Mouse (Mus musculus) layer of hippocampus, adult 9-11 months (tissue): ENCODE results near the gene Fibcd1.

Experiments
- DNase-seq: peaks from one replicate; pipeline ENCODE4 v3.0.0; 2022

The Fibcd1 gene

DNA sequence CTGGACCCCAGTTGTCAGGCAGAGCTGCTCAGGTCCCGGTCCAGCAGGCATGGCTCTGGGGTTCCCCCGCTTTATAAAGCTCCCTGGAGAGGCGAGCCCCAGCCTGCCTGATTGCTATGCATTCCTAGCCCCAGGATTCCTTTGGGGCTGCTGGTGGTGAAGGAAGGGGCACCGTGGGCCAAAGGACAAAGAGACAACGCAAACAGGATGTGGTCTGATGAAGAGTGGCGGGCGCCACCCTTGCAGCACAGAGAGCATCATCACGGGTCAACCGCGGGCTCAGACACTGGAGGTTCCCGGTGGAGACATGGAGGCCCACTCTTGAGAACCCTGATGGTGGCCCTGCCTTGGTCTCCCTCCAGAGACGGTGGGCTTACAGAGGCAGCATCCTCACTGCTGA, 35.4 kb downstream of the Fibcd1 start, which contains the start of gene Qrfp:
Qrfp (minus strand) TSS at position 137 of the 400 bp plus-strand sequence.
- no peak for DNase-seq

- no peak for DNase-seq
Measured at GRCm38 (mm10) chr2:31809358-31809740, 36.5 kb downstream of the Fibcd1 start.

DNA sequence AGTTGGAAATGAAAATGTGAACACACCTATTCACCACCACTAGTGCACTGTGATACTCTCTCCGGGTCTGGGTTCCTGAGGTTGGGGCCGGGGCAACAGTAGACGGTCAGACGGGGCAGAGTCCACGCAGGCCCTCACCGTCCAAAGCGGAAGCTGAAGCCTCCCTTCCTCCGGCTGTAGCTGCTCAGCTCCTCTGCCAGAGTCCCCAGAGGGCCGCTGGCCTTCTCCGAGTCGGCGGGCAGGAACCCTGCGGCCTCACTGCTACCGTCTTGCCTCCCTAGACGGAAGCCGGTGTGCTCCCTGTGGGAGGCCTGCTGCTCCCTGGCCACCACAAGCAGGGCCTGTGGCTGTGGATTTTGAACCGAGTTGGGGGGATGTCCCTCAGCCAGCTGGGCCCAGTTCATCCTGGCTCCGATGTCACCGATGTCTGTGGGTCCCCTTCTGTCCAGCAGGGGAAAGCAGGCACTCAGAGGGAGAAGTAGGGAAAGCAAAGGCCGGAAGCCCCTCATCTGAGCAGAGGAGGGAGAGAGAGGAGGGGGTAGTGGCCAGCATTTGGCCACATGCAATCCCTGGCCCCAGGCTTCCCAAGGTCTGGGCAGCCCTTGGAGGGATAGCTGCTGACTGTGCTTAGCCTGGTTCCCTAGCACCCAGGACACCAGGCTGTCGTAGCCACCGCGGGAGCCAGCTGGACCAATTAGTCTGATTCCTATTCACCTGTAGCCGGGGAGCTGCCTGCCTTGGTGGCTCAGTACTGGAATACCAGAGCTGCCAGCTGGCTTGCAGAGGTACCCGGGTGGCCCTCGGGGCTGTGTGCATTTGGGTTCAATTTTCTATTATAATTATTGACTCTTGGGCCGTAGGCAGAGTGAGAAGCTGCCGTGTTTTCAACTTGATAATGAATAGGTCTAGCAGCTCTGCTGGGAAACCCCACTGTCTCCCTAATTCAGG, 37.1 kb downstream of the Fibcd1 start:
- DNase-seq: no peak

- DNase-seq: no peak
Measured at GRCm38 (mm10) chr2:31806639-31807382, 39.0 kb downstream of the Fibcd1 start.

GRCm38 (mm10) chr2:31803480-31803879, 42.3 kb downstream of the Fibcd1 start:
- DNase-seq: peak; percentile 51

DNA sequence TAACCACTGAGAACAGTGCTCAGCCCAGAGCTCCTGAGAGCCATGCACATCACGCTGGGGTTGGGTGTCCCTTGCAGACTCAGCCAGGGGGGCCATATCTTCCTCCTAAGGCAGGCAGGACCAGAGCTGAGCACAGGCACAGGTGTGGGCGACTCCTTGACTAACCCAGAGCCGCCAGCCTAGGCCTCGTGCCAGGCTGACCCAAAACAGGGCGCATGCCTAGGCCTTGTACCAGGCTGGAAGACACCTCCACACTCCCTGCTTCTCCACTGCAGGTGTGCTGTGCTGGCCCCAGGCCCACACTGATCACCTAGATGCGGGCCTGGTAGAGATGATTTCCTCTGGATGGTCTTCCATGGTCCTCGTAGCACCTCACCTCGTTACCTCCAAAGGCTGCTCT, 43.0 kb downstream of the Fibcd1 start:
- DNase-seq: no peak

GRCm38 (mm10) chr2:31801416-31801815, 44.4 kb downstream of the Fibcd1 start:
- DNase-seq: no peak

GRCm38 (mm10) chr2:31796943-31797342, 48.9 kb downstream of the Fibcd1 start:
- no peak for DNase-seq

DNA sequence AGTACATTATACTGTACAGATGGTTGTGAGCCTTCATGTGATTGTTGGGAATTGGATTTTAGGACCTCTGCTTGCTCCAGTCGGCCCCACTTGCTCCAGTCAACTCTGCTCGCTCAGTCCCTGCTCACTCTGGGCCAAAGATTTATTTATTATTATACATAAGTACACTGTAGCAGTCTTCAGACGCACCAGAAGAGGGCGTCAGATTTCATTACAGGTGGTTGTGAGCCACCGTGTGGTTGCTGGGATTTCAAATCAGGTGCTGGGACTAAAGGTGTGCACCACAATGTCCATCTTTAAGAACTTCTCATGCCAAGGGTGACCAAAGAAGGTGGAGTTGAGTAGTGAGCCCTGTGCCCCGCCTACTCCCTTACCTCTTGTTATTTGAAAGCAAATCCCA, 53.2 kb downstream of the Fibcd1 start:
- no peak for DNase-seq

DNA sequence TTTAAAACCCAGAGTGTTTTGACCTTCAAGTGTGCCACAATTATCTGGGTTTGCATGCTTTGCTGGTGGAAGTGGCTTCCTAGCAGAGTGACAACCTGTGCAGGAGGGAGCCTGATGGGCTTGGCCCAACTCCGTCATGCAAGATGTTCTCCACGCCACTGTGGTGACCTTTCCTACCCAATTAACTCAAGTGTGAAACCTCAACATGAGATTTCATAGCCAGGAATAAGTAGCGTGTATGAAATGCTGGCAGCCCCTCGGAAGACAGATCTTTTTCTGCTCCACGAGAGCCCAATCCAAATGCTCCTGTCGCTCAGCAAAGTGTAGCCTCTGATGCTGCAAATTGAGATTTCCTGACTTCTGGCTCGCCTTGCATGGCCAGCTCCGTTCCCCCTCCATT, 54.5 kb downstream of the Fibcd1 start:
- DNase-seq: no peak

GRCm38 (mm10) chr2:31790728-31791251, 55.0 kb downstream of the Fibcd1 start:
- no peak for DNase-seq

DNA sequence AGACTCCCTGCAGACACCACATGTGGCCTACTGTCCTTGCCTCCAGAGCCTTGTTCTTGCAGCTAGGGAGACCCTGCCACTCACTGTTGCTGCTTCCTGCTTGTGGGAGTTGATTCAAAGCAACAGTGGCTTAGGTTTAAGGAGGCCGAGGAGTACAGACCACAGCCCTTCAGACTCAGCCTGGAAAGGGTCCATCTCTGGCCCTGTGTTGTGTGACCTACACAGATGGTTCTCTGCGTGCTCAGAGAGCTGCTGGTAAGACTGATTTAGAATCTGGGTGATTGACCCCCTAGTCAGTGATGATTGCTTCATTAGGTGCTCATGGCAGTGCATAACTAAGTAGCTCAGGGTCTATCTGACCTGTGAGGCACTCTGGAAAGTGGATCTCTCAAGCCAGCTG, 56.6 kb downstream of the Fibcd1 start:
- DNase-seq: no peak

DNA sequence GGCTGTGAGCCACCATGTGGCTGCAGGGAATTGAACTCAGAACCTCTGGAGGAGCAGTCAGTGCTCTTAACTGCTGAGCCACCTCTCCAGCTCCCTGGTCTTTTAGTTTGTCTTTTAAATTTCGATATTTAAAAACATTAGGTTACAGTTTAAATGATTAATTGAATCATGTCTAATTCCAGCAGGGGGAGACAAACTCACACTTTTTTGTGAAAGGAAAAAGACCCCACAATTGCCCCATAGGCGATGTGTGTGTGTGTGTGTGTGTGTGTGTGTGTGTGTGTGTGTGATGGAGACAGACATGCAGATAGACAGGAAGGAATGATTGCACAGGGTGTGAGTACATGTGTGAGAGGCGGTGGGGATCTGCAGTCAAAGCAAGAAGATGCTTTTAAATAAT, 57.6 kb downstream of the Fibcd1 start:
- no peak for DNase-seq

GRCm38 (mm10) chr2:31787029-31787428, 58.8 kb downstream of the Fibcd1 start:
- DNase-seq: peak; percentile 55

- DNase-seq: peak; percentile 86
Measured at GRCm38 (mm10) chr2:31785074-31785473, 60.7 kb downstream of the Fibcd1 start.

- no peak for DNase-seq
Measured at GRCm38 (mm10) chr2:31782958-31783602, 62.7 kb downstream of the Fibcd1 start.

DNA sequence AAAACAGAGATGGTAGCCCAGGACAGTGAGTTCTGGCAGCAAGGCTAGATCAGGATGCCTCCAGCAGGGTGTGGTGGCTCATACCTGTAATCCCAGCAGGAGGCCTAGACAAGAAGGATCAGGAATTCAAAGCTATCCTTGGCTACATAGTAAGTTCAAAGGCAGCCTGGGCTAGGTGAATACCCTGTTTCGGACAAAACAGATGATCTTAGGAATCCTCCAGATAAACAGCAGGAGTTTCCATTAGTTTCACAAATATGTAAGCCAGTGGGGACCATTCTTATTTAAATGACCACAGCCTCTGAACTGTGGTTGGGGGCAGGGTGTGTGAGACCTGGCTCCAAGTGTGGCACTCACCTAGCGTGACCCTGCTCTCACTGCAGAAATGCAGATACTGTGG, 66.5 kb downstream of the Fibcd1 start:
- no peak for DNase-seq

GRCm38 (mm10) chr2:31776479-31776878, 69.3 kb downstream of the Fibcd1 start:
- DNase-seq: no peak

DNA sequence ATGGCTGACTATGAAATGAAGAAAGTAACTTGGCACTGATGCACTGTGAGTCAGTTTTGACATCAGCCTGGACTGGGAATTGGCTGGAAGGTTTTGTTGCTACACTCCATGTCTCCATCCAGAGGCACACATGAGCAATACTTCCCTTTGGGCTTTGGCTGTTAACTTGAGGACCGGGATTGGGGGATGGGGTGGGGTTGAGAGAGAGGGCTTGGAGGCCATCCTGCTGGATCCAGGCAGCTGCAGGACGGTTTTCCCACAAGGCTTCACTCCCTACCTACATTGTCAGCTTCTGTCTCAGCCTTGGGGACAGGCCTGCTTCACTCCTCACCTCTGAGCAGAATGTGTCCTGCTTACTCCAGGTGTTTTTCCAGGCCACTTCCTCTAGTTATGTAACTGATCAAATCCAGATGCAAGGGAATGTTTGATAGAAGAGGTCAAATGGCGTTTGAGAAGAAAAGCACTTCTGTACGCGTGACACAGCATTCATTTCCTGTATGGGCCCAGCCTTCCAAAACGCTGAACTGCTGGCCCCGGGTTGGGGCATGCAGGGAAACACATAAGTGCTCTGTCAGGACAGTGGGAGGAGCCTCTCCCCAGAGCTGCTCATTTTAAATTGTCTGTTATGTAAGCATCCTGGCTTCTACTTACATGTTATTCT, 74.9 kb downstream of the Fibcd1 start:
- no peak for DNase-seq

- no peak for DNase-seq
Measured at GRCm38 (mm10) chr2:31769631-31770111, 76.1 kb downstream of the Fibcd1 start.

DNA sequence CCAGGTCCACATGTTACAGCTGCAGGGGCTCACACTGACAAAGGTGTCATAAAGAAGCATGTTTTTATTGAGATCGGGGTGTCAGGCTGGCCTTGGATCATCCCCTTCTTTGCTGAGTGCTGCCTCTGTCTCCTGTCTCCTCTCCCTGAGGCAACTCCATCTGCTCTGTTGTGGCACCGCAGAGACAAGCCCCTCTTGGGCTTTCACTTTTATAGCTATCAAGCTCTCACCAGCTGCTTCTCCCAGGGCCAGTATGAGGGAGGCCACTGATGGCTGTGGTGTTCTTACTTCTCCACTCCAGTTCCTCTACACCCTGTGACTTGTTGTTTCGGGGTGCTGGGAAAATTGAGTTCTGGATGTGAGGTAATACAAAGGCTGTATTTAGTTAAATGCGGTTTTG, 76.7 kb downstream of the Fibcd1 start:
- DNase-seq: no peak

- DNase-seq: no peak
Measured at GRCm38 (mm10) chr2:31767815-31768214, 78.0 kb downstream of the Fibcd1 start.
